Mouse (Mus musculus): ENCODE results near the gene Tmem120a.

DNA sequence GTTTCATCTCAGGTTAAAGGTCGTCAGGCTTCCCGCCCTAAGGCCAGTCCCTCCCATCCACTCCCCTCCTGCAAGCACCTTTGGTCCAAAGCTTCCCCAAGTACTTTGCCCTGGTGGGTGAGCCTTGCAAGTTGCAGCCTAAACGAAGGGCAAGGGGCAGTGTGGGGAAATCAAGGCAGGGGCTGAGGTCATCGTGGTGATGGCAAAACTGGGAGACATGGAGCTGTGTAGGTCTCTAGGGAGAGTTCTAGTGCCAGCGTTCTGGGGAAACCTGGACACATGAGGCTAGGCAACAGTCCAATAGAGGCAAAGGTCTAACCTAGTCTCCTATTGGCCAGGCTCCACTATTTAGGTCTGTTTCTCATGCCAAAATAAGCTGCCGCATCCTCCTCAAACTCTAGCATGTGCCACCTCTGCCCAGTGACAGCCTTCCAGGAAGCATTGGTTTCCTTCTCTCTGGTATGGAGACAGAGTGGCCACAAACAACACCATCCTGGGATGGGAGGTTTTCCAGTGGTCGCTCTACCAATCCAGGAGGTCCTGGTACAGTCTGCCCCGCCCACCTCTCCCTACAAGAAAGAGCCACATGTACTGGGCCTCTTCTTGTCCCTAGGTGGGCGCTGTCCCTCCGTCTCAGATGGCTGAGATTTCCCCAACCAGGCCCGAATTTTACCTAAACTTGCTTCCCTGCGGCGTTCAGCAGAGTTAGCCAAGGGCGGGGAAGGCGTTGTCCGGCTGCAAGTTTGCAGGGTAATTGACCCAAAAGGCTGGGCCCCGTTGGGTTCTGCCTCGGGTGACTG, 1.1 kb downstream of the Tmem120a start:
- TF ChIP-seq CTCF (conservative IDR thresholded peaks at IDR 0.05; ENCODE audit: low read length): no peak
- TF ChIP-seq NANOG (IDR thresholded peaks at IDR 0.05; ENCODE audit: borderline replicate concordance, low read length): no peak
- TF ChIP-seq POU5F1 (IDR thresholded peaks at IDR 0.05; ENCODE audit: borderline replicate concordance, low read length): no peak

Data from E14TG2a.4 (cell line).